Mouse (Mus musculus) embryonic facial prominence, embryonic 11.5 days (tissue): ENCODE data around the gene Pom121. TPM values are rescaled to one million over a fixed set of nuclear protein-coding genes. Genes with fewer than 3 reads are reported as not detected.

Source experiments
- ATAC-seq: fragments of 200-750 bp; cut with Nextera tagmentation; replicated peaks from 2 replicates; pipeline ENCODE4 v1.8.0; 2017; ENCODE audit warnings: low read depth; ENCODE audit not compliant: insufficient number of reproducible peaks, low FRiP score, low TSS enrichment
- DNase-seq: peaks from one replicate; pipeline ENCODE4 v3.0.0-alpha.2; 2015; ENCODE audit warnings: low spot score
- H3K27ac ChIP-seq: fragments of 300-500 bp; sonication (generic); replicated peaks from 2 replicates; pipeline ENCODE4 v1.5.1; 2014; ENCODE audit warnings: mild to moderate bottlenecking, low read depth, low read length, control low read depth
- H3K27me3 ChIP-seq: fragments of 300-500 bp; sonication (generic); 2 replicates; pipeline ENCODE4 v1.6.1; 2014; ENCODE audit warnings: mild to moderate bottlenecking, low read length, moderate library complexity, mixed read lengths; ENCODE audit not compliant: control insufficient read depth, insufficient read depth
- H3K36me3 ChIP-seq: fragments of 300-500 bp; sonication (generic); replicated peaks from 2 replicates; pipeline ENCODE4 v1.6.1; 2014; ENCODE audit warnings: low read depth, mild to moderate bottlenecking, low read length, moderate library complexity, mixed read lengths; ENCODE audit not compliant: control insufficient read depth, insufficient read depth
- H3K4me1 ChIP-seq: fragments of 300-500 bp; sonication (generic); 2 replicates; pipeline ENCODE4 v1.6.1; 2014; ENCODE audit warnings: low read length, mixed read lengths; ENCODE audit not compliant: control insufficient read depth, insufficient read depth
- H3K4me2 ChIP-seq: fragments of 300-500 bp; sonication (generic); 2 replicates; pipeline ENCODE4 v1.6.1; 2014; ENCODE audit warnings: low read depth, mild to moderate bottlenecking, control low read depth, low read length, moderate library complexity
- H3K4me3 ChIP-seq: fragments of 300-500 bp; sonication (generic); 2 replicates; pipeline ENCODE4 v1.5.1; 2014; ENCODE audit warnings: low read depth, low read length, control low read depth
- H3K9ac ChIP-seq: fragments of 300-500 bp; sonication (generic); replicated peaks from 2 replicates; pipeline ENCODE4 v1.6.1; 2014; ENCODE audit warnings: mild to moderate bottlenecking, control low read depth, low read length
- H3K9me3 ChIP-seq: fragments of 300-500 bp; sonication (generic); replicated peaks from 2 replicates; pipeline ENCODE4 v1.6.1; 2016; ENCODE audit warnings: mild to moderate bottlenecking, low read length, inconsistent platforms, mixed read lengths; ENCODE audit not compliant: control insufficient read depth
- WGBS: fragments of 180-500 bp; shearing (Covaris S2); extraction: QIAGEN DNeasy Blood & Tissue Kit; methylation state at CpG from one replicate; pipeline ENCODE4 v1.1.7; 2014; 5-methylcytosine and 5-hydroxymethylcytosine counted together
- polyA plus RNA-seq: library from polyadenylated mRNA; unstranded; fragments of >200 nt; fragmentation: Nextera tagmentation; extraction: Ambion mirVana; gene quantifications from 2 replicates; pipeline ENCODE4 v1.2.1, GENCODE M21; 2014

Pom121 gene
- polyA plus RNA-seq, 1 experiment from 2014 or later: 14.6 TPM

DNA sequence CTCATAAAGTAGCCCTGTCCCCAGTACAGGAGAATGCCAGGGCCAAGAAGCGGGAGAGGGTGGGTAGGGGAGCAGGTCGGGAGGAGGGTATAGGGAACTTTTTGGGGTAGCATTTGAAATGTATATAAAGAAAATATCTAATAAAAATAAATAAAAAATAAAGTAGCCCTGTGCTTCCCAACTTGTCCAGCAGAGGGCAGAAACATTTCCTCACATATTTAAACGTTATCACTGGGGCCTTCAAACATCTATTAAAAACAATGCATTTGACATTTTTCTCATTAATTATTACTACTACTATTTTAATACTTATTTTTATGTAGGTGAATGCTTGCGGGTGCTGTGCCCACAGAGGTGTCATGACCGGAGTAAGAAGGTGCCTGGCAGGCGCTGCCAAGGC, 26.5 kb downstream of the Pom121 start:
- H3K27ac ChIP-seq: no peak overlapping the region
- no peak overlapping the region for H3K9ac ChIP-seq
- ATAC-seq (no peak), DNase-seq (peak; percentile 40)
- no peak overlapping the region for H3K4me2 ChIP-seq
- H3K4me1 ChIP-seq: no peaks in the 10 kb centered on the region; the same call in 1 of the 2 replicates
- WGBS: 53% methylated on average over 6 of the region's 6 CpGs
- H3K27me3 ChIP-seq: no peaks in the 10 kb centered on the region
- no peak overlapping the region for H3K4me3 ChIP-seq
- no peaks in the 10 kb centered on the region for H3K9me3 ChIP-seq
- H3K36me3 ChIP-seq: peaks cover 2% of the 10 kb centered on the region; the same call in 1 of the 2 replicates

- 0 out of 2 replicates have a peak, but pooled peaks have one; percentile 58 for ATAC-seq
- no peaks in the 10 kb centered on the region for H3K9me3 ChIP-seq
- H3K36me3 ChIP-seq: no peaks in the 10 kb centered on the region
These were observed 30.8 kb downstream of the Pom121 start for GRCm38 (mm10) chr5:135363540-135363939.

DNA sequence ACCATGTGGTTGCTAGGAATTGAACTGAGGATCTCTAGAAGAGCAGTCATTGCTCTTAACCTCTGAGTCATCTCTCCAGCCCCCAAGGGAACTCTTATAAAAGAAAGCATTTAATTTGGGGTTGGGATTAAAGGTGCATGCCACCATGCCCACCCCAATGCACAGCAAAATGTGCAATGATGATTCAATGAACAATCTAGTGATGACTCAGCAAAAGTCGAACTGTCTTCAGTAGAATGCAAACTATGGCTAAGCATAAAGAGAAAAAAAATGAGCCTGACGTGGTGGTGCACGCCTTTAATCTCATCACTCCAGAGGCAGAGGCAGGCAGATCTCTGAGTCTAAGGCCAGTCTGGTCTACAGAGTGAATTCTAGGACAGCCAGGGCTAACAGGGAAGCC, 31.8 kb downstream of the Pom121 start:
- Histone ChIP-seq H3K4me2 (no peak overlapping the region), H3K4me3 (no peak overlapping the region), H3K4me1 (no peaks in the 10 kb centered on the region), H3K9ac (no peak overlapping the region), H3K9me3 (0 out of 2 replicates have a peak, but pooled peaks cover 2% of the 10 kb centered on the region), H3K27ac (no peak overlapping the region), H3K27me3 (no peaks in the 10 kb centered on the region), H3K36me3 (no peaks in the 10 kb centered on the region)
- no peak for DNase-seq
- 90% methylated on average over 3 of the region's 3 CpGs for WGBS
- ATAC-seq: no peak

More at GRCm38 (mm10) chr5:135363540-135363939, 30.8 kb downstream of the Pom121 start:
- Histone ChIP-seq H3K4me2 (no peak overlapping the region), H3K4me3 (no peak overlapping the region), H3K9ac (no peak overlapping the region), H3K4me1 (no peaks in the 10 kb centered on the region), H3K27ac (no peak overlapping the region), H3K27me3 (no peaks in the 10 kb centered on the region)
- peak; percentile 74 for DNase-seq
- WGBS: 29% methylated on average over 12 of the region's 12 CpGs

GRCm38 (mm10) chr5:135359772-135360171, 34.6 kb downstream of the Pom121 start:
- Histone ChIP-seq H3K4me3 (no peak overlapping the region), H3K27me3 (no peaks in the 10 kb centered on the region), H3K36me3 (no peaks in the 10 kb centered on the region), H3K4me1 (no peaks in the 10 kb centered on the region), H3K9ac (no peak overlapping the region), H3K27ac (no peak overlapping the region), H3K4me2 (no peak overlapping the region), H3K9me3 (0 out of 2 replicates have a peak, but pooled peaks cover 2% of the 10 kb centered on the region)
- 96% methylated on average over 2 of the region's 2 CpGs for WGBS
- no peak for DNase-seq
- ATAC-seq: no peak

- no peak overlapping the region for H3K9ac ChIP-seq
- 80% methylated on average over 2 of the region's 2 CpGs for WGBS
- DNase-seq: no peak
- H3K9me3 ChIP-seq: 0 out of 2 replicates have a peak, but pooled peaks cover 2% of the 10 kb centered on the region
- no peaks in the 10 kb centered on the region for H3K4me1 ChIP-seq
- H3K27ac ChIP-seq: no peak overlapping the region
- ATAC-seq: no peak
- no peaks in the 10 kb centered on the region for H3K27me3 ChIP-seq
- no peak overlapping the region for H3K4me3 ChIP-seq
- no peak overlapping the region for H3K4me2 ChIP-seq
- H3K36me3 ChIP-seq: no peaks in the 10 kb centered on the region
These were observed 36.8 kb downstream of the Pom121 start for GRCm38 (mm10) chr5:135357556-135357955.

DNA sequence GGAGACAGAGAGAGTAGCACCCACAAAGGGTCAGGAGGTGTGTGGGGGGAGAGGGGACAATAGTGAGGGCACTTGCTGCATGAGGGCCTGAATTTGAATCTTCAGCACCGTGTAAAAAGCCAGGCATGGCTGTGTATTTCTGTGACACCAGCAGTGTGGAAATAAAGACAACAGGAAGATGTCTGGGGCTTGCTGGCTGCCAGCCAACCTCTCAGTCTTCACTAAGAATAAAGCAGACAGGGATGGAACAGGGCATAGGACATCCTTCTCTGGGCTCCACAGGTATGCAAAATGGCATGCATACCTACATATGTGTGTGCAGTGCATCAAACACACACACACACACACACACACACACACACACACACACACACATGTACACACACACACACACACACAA, 38.3 kb downstream of the Pom121 start:
- no peak for DNase-seq
- Histone ChIP-seq H3K27me3 (no peaks in the 10 kb centered on the region), H3K4me3 (no peak overlapping the region), H3K36me3 (no peaks in the 10 kb centered on the region), H3K4me1 (no peaks in the 10 kb centered on the region), H3K4me2 (no peak overlapping the region), H3K9ac (no peak overlapping the region), H3K9me3 (0 out of 2 replicates have a peak, but pooled peaks cover 2% of the 10 kb centered on the region), H3K27ac (no peak overlapping the region)
- ATAC-seq: no peak
- WGBS: 68% methylated on average over 1 of the region's 1 CpGs

DNA sequence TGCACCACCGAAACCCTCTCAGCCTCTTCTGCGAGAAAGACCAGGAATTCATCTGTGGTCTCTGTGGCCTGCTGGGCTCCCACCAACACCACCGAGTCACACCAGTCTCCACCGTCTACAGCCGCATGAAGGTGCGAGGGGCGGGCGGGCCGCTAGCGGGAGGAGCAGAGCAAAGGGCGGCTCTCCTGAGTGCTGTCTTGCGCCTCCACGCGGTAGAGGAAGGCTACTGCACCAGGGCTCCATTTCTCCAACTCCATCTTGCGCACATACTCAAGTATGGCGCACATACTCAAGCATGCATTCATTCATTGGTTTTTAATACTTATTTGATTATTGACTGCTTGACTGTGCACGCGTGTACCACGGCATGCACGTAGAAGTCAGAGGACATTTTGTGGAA, 40.8 kb downstream of the Pom121 start:
- H3K4me2 ChIP-seq: no peak overlapping the region
- no peak overlapping the region for H3K4me3 ChIP-seq
- 18% methylated on average over 20 of the region's 20 CpGs for WGBS

GRCm38 (mm10) chr5:135352995-135353394, 41.4 kb downstream of the Pom121 start, which contains the start of gene Trim50:
Trim50 (plus strand) TSS chr5:135353295.
- no peak within 1 kb of the TSS for H3K27ac ChIP-seq
- no peak within 1 kb of the TSS for H3K9ac ChIP-seq
- ATAC-seq: no peak
- H3K9me3 ChIP-seq: peaks cover 2% of the 10 kb centered on the region; the same call in 1 of the 2 replicates
- no peak within 1 kb of the TSS for H3K4me2 ChIP-seq
- no peak for DNase-seq
- H3K4me3 ChIP-seq: no peak within 1 kb of the TSS
- 67% methylated on average over 9 of the region's 9 CpGs for WGBS
- no peaks in the 10 kb centered on the region for H3K4me1 ChIP-seq
- no peaks in the 10 kb centered on the region for H3K27me3 ChIP-seq
- H3K36me3 ChIP-seq: no peaks in the 10 kb centered on the region

More for the DNA sequence above, 40.8 kb downstream of the Pom121 start:
- ATAC-seq (no peak), DNase-seq (peak; percentile 32)
- Histone ChIP-seq H3K9me3 (peaks cover 2% of the 10 kb centered on the region; the same call in 1 of the 2 replicates), H3K36me3 (no peaks in the 10 kb centered on the region), H3K27me3 (no peaks in the 10 kb centered on the region), H3K4me1 (no peaks in the 10 kb centered on the region), H3K9ac (no peak overlapping the region), H3K27ac (no peak overlapping the region)
